Mouse (Mus musculus) embryonic fibroblast, embryonic 13.5 days (primary cell): Measurements from ENCODE around the gene Tpx2. TPM values are rescaled to one million over a fixed set of nuclear protein-coding genes. Genes with fewer than 3 reads are reported as not detected.

ENCODE experiments used
- H3K27ac ChIP-seq: 2 replicates; pipeline ENCODE4 v1.5.1; 2012; ENCODE audit warnings: low read length, control low read depth, inconsistent platforms; ENCODE audit not compliant: insufficient read depth
- H3K4me1 ChIP-seq: 2 replicates; pipeline ENCODE4 v1.6.1; 2011; ENCODE audit warnings: low read length; ENCODE audit not compliant: control insufficient read depth, insufficient read depth
- H3K4me3 ChIP-seq: 2 replicates; pipeline ENCODE4 v1.5.1; 2011; ENCODE audit warnings: mild to moderate bottlenecking, control low read depth, low read length; ENCODE audit not compliant: insufficient read depth
- CTCF ChIP-seq: IDR thresholded peaks from 2 replicates; pipeline ENCODE4 v1.5.1; 2011; ENCODE audit warnings: mild to moderate bottlenecking, control low read depth, low read length, moderate library complexity, borderline replicate concordance; ENCODE audit not compliant: insufficient read depth
- POLR2A ChIP-seq: IDR thresholded peaks from 2 replicates; pipeline ENCODE4 v1.6.1; 2011; ENCODE audit warnings: low read depth, mild to moderate bottlenecking, control low read depth, low read length, moderate library complexity
- polyA plus RNA-seq: library from polyadenylated mRNA; stranded (reverse); fragments of >200 nt; gene quantifications from 2 replicates; pipeline ENCODE4 v1.2.4, GENCODE M21; 2011; ENCODE audit warnings: low read depth; ENCODE audit not compliant: missing spikeins, insufficient read length

Tpx2 gene
- polyA plus RNA-seq, 1 experiment = 82.9 TPM

DNA sequence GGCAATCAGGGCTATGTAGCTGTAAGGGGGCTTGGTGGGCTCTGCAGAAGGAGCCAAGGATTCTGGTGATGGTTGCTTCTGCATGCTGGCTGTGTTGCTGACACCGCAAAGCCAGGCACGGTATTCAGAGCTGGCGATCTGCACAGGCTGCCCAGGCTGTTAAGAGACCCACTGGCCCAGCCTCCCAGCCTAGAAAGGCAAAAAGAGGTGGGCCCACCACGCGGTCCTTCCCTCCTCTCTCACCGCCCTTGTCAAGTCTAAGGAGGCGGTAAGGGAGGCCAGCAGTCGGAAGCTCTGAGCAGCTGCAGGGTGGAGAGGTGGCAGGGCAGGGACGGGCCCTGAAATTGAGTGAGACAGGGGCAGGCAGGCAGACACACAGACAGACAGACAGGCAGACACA lies 85.3 kb downstream of the Tpx2 start, which contains the start of gene Foxs1:
TSS of gene Foxs1 (minus strand) at position 161 of the 400 bp plus-strand sequence.
- peaks cover 11% of the 10 kb centered on the region for H3K4me1 ChIP-seq
- H3K27ac ChIP-seq = peak within 1 kb of the TSS; percentile 96
- H3K4me3 ChIP-seq = peak within 1 kb of the TSS; percentile 32
- TF ChIP-seq POLR2A (peak; percentile 93), CTCF (no peak)

DNA sequence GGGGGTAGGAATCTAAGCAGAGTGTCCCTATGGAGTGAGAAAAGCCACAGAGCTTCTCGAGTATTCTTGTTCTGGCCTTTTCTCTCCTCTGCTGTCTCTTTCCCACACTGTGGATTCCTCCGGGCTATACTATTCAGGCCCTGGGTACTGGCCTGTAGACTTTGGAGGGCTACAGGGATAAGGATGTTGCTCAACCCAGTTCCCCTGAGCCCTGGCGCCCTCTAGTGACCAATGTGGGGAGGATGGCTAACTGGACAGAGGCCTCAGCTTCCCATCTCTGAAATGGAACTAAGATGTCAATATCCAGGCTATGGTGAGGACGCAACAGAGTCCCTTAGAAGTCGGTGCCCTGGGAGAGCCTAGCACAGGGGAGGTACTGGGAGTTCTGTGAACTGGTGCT lies 85.8 kb downstream of the Tpx2 start:
- peak overlapping the region; percentile 73 for H3K27ac ChIP-seq
- TF ChIP-seq CTCF (peak; percentile 88; the same call in 1 of the 2 replicates), POLR2A (no peak)
- no peak overlapping the region for H3K4me3 ChIP-seq
- H3K4me1 ChIP-seq = peaks cover 8% of the 10 kb centered on the region

DNA sequence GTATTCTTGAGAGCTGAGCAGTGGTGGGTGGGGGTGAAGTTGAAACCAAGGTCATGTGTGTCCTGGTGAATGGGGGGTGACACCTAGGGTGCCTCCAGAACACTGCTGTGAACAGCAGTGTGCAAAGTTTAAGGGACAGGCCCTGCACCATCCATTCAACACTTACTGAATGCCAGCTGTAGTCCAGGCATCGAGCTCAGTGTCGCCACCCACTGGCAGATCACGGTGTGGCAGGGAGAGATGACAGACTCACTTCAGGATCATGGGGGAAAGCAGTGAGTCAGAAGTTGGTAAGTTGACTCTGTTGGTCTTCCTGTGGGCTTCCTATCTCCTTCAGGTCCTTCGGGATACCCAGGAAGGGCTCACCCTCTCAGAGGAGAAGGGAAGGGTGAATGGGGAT lies 92.1 kb downstream of the Tpx2 start:
- H3K27ac ChIP-seq = no peak overlapping the region
- H3K4me1 ChIP-seq = no peaks in the 10 kb centered on the region; the same call in 1 of the 2 replicates
- TF ChIP-seq POLR2A (no peak), CTCF (peak; percentile 78; the same call in 1 of the 2 replicates)
- H3K4me3 ChIP-seq = no peak overlapping the region

DNA sequence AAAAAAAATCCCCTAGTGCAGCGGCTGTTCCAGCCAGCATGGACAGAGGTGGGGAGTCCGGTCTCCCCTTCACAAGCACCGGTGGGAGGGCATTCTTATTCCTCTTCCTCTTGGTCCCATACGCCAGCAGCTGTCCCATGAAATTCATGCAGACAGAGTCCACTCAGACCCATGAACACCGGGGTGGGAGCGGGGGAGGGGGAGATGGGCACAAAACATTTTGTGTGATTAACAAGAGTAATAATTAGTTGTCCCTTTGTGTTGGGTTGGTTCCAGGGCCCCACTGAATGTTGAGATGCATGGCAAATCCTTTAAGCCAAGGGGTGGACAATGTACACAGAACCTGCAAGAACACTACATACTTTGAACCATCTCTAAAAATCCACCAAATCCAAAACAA lies 93.3 kb downstream of the Tpx2 start:
- Histone ChIP-seq H3K4me1 (no peaks in the 10 kb centered on the region; the same call in 1 of the 2 replicates), H3K4me3 (no peak overlapping the region), H3K27ac (no peak overlapping the region)
- TF ChIP-seq CTCF = no peak
- TF ChIP-seq POLR2A = no peak

DNA sequence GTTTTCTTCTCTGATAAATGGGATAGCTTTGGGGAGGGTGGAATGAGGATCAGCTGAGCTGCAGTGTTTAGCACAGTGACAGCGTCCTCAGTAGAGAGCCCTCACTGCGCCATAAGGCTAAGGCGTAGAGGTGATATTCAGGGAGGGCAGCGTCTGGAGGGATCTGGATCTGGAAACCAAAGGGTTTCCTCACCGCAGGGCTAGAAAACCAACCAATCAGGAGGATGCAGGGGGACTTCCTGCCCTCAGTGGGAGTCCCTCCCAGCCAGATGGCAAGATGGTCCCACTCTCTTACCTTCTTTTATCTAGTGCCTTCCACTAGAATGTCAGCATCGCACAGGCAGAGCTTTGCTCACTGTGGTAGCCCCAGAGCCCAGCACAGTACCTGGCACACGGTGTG lies 94.0 kb downstream of the Tpx2 start:
- TF ChIP-seq CTCF = no peak
- no peak for TF ChIP-seq POLR2A
- H3K27ac ChIP-seq = no peak overlapping the region
- no peaks in the 10 kb centered on the region; the same call in 1 of the 2 replicates for H3K4me1 ChIP-seq
- no peak overlapping the region for H3K4me3 ChIP-seq

DNA sequence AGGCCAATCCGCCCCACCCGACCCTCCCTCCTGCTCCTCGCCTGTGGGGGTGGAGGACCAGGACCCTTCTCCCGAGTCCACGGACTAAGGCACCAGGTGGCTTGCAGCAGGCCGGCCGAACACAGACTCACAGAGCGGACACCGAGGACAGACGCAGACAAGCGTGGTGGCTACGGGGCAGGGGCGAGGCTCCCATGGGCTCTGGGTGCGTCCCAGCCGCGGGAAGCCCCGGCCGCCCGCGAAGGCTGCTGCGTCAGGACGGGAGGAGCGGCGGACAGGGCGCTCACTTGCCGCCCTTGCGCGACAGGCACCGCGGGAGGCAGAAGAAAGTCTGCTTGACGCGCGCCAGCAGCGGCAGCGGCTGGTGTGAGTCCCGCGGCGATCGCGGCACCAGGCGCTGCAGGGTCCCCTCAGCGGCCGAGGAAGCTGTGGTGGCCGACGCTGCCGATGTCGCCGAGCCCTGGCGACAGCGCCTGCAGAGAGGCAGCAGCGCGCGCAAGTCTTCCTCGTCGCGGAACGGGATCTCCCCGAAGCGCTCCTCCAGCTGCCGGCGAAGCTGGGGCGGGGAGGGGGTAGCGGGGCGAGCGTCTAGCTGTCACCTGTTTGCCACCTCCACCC lies 95.2 kb downstream of the Tpx2 start:
- no peaks in the 10 kb centered on the region; the same call in 1 of the 2 replicates for H3K4me1 ChIP-seq
- peak overlapping the region; percentile 22; the same call in 1 of the 2 replicates for H3K4me3 ChIP-seq
- TF ChIP-seq POLR2A (no peak), CTCF (no peak)
- H3K27ac ChIP-seq = no peak overlapping the region

DNA sequence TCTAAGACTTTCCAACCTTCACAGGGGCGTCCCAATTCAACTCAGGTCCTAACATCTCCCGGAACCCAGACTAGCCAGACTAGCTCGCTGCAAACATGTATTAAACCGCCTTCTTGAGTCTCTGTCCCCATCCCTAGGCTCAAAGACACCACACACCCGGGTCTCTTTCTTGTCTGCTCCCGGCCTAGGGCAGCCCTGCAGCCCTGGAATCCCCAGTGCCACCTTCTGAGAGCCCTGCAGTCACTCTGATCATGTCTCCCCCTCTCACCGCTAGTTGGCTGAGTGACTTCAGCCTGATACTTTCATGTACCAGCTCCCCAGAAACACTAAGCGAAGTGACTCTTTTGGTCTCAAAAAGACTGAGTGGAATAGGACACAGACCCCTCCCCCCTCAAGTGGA lies 95.8 kb downstream of the Tpx2 start:
- H3K4me1 ChIP-seq = no peaks in the 10 kb centered on the region; the same call in 1 of the 2 replicates
- TF ChIP-seq CTCF (no peak), POLR2A (no peak)
- H3K27ac ChIP-seq = no peak overlapping the region
- H3K4me3 ChIP-seq = 0 out of 2 replicates have a peak overlapping the region, but pooled peaks have one; percentile 22

DNA sequence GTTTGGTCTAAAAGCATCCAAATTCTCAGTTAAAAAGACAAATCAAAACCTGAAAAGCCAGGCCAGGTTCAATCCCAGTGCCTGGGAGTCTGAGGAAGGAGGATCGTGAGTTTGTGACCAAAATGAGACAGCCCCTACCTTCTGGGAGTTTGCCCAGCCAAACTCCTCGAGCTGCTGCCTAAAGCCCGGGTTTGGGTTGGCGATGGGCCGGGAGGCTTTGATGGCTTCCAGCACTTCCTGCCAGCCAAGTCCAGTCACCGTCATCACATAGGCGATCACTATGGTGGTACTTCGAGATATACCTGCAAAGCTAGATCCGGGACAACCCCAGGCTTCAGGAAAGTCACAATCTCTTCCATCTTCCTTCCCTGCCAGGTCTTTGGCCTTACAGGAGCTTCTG lies 96.2 kb downstream of the Tpx2 start:
- no peaks in the 10 kb centered on the region; the same call in 1 of the 2 replicates for H3K4me1 ChIP-seq
- TF ChIP-seq CTCF (no peak), POLR2A (no peak)
- no peak overlapping the region for H3K4me3 ChIP-seq
- H3K27ac ChIP-seq = no peak overlapping the region

Other genes with a start within 250 kb of the Tpx2 start
- gene Defb45, start 248.6 kb upstream of the Tpx2 start, polyA plus RNA-seq = not detected in 2 replicates
- gene Defb36, start 243.6 kb upstream of the Tpx2 start, polyA plus RNA-seq = not detected in 2 replicates
- 1.9 and 2.0 TPM in 2 replicates for gene Defb25, start 224.9 kb upstream of the Tpx2 start, polyA plus RNA-seq
- gene Rem1, start 221.0 kb upstream of the Tpx2 start, polyA plus RNA-seq = 3.9 and 4.3 TPM in 2 replicates
- 141 and 214 TPM in 2 replicates for gene H13, start 178.5 kb upstream of the Tpx2 start, polyA plus RNA-seq
- 19.4 and 24.5 TPM in 2 replicates for gene Mcts2, start 160.9 kb upstream of the Tpx2 start, polyA plus RNA-seq
- gene Id1, start 111.7 kb upstream of the Tpx2 start, polyA plus RNA-seq = 49.1 and 67.7 TPM in 2 replicates
- 0.94 and 1.5 TPM in 2 replicates for gene Cox4i2, start 93.8 kb upstream of the Tpx2 start, polyA plus RNA-seq
- gene Bcl2l1, start 16.2 kb upstream of the Tpx2 start, polyA plus RNA-seq = 51.2 and 71.7 TPM in 2 replicates
- gene Mylk2, start 63.4 kb downstream of the Tpx2 start, polyA plus RNA-seq = 0.93 and 1.1 TPM in 2 replicates
- gene Foxs1, start 85.2 kb downstream of the Tpx2 start, polyA plus RNA-seq = 12.2 and 30.1 TPM in 2 replicates
- 2.2 and 3.5 TPM in 2 replicates for gene Dusp15, start 103.7 kb downstream of the Tpx2 start, polyA plus RNA-seq
- not detected in 2 replicates for gene Ttll9, start 114.5 kb downstream of the Tpx2 start, polyA plus RNA-seq
- 137 and 174 TPM in 2 replicates for gene Pdrg1, start 167.5 kb downstream of the Tpx2 start, polyA plus RNA-seq
- not detected in 2 replicates for gene Xkr7, start 183.9 kb downstream of the Tpx2 start, polyA plus RNA-seq
- gene Ccm2l, start 218.0 kb downstream of the Tpx2 start, polyA plus RNA-seq = not detected in 2 replicates